Mouse (Mus musculus): Measurements from ENCODE around the gene Capn1. TPM values are rescaled to one million over a fixed set of nuclear protein-coding genes. Genes with fewer than 3 reads are reported as not detected.
"Not testable (repeated sequence)": the region's sequence is repeated elsewhere in the genome, so short reads cannot be mapped to it uniquely, and the experiment has no call there.

Capn1 gene
- polyA plus RNA-seq, 1 experiment from 2014 or later: 5.8 TPM

DNA sequence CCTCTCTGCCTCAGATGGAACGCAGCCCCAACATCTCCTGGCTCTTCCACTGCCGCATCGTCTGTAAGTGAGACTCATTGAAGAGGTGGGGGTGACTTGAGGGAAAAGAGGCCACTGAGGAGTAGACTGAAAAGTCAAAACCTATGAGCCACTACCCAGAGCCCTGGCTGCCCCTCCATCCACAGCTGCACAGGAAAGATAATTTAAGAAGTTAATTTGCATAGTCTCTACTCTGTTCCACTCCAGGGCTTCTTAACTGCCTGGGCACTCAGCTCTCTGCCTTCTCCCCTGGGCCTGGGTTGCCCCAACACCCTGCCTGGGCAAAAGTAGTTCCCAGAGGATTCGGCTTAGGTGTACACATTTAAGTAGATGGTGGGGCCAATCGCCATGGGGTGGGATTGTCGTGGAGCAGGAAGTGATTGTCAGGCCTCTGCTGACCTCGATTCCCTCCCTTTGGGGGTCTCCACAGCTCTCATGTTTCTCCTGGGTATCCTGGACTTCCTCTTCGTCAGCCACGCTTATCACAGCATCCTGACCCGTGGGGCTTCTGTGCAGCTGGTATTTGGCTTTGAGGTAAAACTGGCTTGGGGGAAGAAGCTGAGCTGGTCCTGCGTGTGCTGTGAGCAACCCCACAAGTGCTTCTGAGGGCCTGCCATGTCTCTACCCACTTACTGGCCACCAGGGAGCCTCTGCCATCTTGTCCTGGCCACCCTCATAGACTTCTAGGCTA lies 33.1 kb upstream of the Capn1 start:
- Histone ChIP-seq H3K4me2 (0 out of 2 replicates have a peak overlapping the region, but pooled peaks have one; percentile 98), H3K9me3 (no peaks in the 10 kb centered on the region), H3K9ac (no peak overlapping the region), H3K27me3 (no peaks in the 10 kb centered on the region), H3K4me1 (replicated peaks) (peaks cover 27% of the 10 kb centered on the region), H3K27ac (replicated peaks) (no peak overlapping the region), H3K4me3 (no peak overlapping the region), H3K36me3 (peaks cover 57% of the 10 kb centered on the region)
- no peak for ATAC-seq (ENCODE audit: low FRiP score, low read depth)
- 91% methylated on average over 11 of the region's 11 CpGs for WGBS

DNA sequence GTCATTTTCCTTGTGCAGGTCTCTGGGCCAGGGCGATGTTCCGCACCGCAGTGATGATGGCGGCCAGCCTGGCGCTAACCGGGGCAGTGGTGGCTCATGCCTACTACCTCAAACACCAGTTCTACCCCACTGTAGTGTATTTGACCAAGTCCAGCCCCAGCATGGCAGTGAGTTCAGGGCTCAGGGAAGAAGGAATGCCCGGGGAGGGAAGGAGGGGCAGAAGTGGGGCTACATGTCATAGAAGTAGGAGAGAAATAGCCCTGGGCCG lies 32.1 kb upstream of the Capn1 start:
- Histone ChIP-seq H3K9ac (peak overlapping the region; percentile 78), H3K9me3 (no peaks in the 10 kb centered on the region), H3K4me3 (peak overlapping the region; percentile 99), H3K27me3 (no peaks in the 10 kb centered on the region), H3K4me1 (replicated peaks) (peaks cover 27% of the 10 kb centered on the region), H3K27ac (replicated peaks) (no peak overlapping the region), H3K36me3 (peaks cover 46% of the 10 kb centered on the region), H3K4me2 (peak overlapping the region; percentile 98)
- ATAC-seq (ENCODE audit: low FRiP score, low read depth): no peak
- 86% methylated on average over 8 of the region's 8 CpGs for WGBS

DNA sequence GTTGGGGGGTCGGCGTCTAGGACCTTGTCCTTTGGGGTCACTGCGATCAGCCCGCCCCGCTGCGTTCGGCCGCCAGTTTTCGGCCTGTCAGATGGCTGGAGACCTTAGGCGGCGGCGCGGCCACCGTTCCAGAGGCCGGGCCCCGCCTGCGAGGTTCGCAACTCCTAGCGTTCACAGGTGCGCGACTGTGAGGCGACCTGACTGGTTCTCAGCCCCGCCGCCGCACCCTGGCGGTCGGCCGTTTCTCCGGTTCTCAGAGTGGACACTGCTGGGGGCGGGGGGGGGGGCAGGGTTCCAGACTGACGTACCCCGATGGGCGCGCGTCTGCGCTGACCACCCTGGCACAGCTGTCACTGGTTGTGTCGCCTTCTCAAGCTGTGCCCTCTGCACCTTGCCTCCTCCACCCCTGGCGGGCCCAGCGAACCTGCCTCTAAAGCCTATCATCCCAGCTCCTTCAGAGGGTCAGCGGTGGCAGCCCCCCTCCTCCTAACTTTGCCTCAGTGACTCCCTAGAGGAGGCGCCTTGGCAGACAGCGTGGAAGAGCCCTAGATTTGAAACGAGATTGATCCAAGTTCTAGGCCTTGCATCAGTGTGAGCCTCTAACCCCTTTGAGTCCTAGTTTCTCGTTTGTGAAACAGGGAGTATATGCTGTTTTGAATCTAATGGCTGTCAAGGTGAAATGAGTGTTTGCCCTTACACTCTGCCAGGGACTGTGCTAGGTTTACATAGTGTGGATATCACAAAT lies 31.6 kb upstream of the Capn1 start:
- Histone ChIP-seq H3K9ac (peak overlapping the region; percentile 78), H3K4me2 (peak overlapping the region; percentile 98), H3K27me3 (no peaks in the 10 kb centered on the region), H3K36me3 (peaks cover 41% of the 10 kb centered on the region), H3K4me3 (peak overlapping the region; percentile 99), H3K27ac (replicated peaks) (peak overlapping the region; percentile 99), H3K9me3 (no peaks in the 10 kb centered on the region), H3K4me1 (replicated peaks) (peaks cover 27% of the 10 kb centered on the region)
- ATAC-seq (ENCODE audit: low FRiP score, low read depth): peak; percentile 4; the same call in 1 of the 2 replicates
- 2% methylated on average over 38 of the region's 44 CpGs for WGBS

DNA sequence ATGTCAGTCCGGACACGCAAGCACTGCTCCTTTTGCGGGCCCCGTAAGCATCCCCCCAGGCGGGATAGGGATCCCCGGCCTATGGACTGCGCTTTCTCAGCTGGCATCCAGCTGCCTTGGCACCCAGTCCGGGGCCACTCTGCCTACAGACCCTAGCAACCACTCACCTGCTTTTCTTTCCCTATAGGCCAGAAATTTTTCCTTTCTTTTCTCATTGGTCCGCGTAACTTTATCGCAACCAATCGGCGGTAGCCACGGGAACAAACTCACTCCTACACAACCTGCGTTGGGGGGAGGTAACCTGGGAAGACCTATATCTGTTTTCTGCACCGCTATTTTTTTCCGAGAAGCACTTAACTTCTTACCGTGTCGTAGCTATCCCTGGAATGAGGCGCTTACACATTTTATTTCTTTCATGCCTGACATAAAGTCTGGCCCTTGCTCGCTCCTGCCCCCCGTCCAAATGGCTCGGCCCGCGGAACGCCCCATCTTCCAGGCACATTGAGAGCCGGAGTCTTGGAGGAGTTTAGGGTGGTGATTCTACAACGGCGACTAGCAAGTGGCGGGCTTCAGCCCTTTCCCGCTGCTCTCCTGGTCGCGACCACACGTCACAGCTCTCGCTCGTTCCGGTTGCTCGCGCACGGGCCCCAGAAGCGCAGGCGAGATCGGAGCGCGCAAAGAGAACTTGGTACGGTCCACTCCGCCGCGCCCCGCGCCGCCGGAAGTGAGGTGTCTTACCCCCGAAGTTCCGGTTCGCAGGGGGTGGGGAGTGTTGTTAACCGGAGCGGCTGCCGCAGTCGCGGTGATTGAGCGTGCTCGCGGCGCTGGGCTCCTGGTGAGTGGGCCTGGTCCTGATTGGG lies 30.8 kb upstream of the Capn1 start, which contains the start of gene Syvn1:
Syvn1 (plus strand) TSS at position 283 of the 860 bp plus-strand sequence.
- Histone ChIP-seq H3K9ac (peak within 1 kb of the TSS; percentile 78), H3K4me2 (peak within 1 kb of the TSS; percentile 98), H3K4me3 (peak within 1 kb of the TSS; percentile 99), H3K27me3 (no peaks in the 10 kb centered on the region), H3K27ac (replicated peaks) (peak within 1 kb of the TSS; percentile 99), H3K36me3 (peaks cover 33% of the 10 kb centered on the region), H3K4me1 (replicated peaks) (peaks cover 27% of the 10 kb centered on the region), H3K9me3 (no peaks in the 10 kb centered on the region)
- peak; percentile 93 for ATAC-seq (ENCODE audit: low FRiP score, low read depth)
- WGBS: under 1% methylated on average over 65 of the region's 65 CpGs

DNA sequence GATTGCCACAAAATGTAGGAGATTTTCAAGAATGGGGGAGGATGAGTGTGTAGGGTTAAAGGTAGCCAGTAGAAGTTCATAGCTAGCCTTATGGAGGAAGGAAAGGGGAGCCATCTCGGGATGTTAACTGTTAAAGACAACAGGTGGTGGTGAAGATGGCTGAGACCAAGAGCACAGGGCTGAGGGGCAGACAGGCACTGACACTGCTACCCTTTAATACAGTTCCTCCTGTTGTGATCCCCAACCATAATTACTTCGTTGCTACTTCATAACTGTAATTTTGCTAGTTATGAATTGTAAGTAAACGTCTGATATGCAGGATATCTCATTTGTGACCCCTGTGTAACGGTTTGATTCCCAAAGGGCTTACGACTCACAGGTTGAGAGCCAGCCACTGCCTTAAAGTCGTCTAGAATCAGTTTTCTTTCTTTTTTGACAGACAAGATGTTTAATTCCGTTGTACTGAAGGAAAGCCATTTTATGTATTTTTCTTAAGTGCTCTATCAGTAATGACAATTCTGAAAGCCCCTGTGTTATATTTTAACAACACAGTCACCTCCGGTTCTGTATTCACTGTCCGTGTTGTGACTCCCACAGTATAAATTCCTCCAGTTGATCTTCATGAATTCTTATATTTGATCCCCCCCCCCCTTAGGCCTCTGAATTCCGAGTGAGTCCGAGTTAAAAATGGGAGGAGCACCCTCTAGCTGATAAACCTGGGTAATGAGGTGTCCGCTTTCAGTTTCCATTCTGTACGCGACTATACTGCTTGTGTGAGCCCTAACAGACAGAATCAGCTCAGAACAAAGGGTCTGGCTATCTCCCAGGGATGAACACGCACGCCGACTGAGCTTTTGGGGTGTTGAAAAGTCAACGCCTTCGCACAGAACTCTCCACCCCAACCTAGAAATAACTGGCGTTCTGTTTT lies 29.9 kb upstream of the Capn1 start:
- no peaks in the 10 kb centered on the region for H3K9me3 ChIP-seq
- peak overlapping the region; percentile 99 for H3K27ac ChIP-seq (replicated peaks)
- H3K27me3 ChIP-seq: no peaks in the 10 kb centered on the region
- H3K9ac ChIP-seq: peak overlapping the region; percentile 75
- H3K4me1 ChIP-seq (replicated peaks): peaks cover 27% of the 10 kb centered on the region
- peak overlapping the region; percentile 99 for H3K4me3 ChIP-seq
- H3K4me2 ChIP-seq: peak overlapping the region; percentile 98
- ATAC-seq (ENCODE audit: low FRiP score, low read depth): peak; percentile 58
- peaks cover 24% of the 10 kb centered on the region for H3K36me3 ChIP-seq
- WGBS: 17% methylated on average over 20 of the region's 20 CpGs

DNA sequence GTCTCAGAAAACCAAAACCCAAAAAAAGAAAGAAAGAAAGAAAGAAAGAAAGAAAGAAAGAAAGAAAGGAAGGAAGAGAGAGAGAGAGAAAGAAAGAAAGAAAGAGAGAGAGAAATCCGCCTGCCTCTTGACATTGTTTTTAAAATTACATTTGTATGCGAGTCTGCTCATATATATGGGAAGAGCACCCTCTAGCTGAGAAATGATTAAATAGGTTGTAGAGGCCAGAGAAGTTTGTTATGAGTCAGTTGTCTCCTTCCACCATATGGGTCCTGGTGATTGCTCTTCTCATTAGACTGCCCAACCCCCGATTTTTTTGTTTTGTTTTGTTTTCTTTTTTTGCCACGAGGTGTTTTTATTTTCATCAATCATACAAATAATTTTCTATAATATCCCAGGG lies 28.4 kb upstream of the Capn1 start:
- not testable (repeated sequence) for H3K4me3 ChIP-seq; H3K36me3 ChIP-seq; H3K4me2 ChIP-seq; ATAC-seq (ENCODE audit: low FRiP score, low read depth); H3K27me3 ChIP-seq; H3K27ac ChIP-seq (replicated peaks); H3K9me3 ChIP-seq; H3K9ac ChIP-seq
- peaks cover 27% of the 10 kb centered on the region for H3K4me1 ChIP-seq (replicated peaks)
- 63% methylated on average over 4 of the region's 4 CpGs for WGBS

DNA sequence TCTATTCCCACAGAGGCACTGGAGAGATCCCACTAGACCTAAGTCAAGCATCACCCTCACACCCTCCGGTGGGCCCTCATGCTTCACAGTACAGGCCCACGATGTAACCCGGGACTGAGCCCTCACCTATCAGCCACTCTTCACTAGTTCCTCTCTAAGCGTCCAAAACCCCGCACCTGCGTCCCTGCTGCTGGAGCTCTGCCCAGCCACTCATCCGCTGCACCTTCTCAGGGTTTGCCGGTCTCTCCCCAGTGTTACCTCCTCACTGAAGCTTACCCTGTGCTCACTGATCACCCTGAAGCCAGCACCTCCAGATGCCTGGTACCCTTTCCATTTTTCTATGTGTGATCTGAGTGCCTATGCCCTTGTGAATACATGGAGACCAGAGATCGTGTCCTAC lies 26.6 kb upstream of the Capn1 start:
- no peak overlapping the region for H3K27ac ChIP-seq (replicated peaks)
- peaks cover 11% of the 10 kb centered on the region for H3K4me1 ChIP-seq (replicated peaks)
- H3K9me3 ChIP-seq: no peaks in the 10 kb centered on the region
- no peak overlapping the region for H3K4me3 ChIP-seq
- 74% methylated on average over 9 of the region's 9 CpGs for WGBS
- no peaks in the 10 kb centered on the region for H3K27me3 ChIP-seq
- H3K4me2 ChIP-seq: no peak overlapping the region
- no peak overlapping the region for H3K9ac ChIP-seq
- no peaks in the 10 kb centered on the region for H3K36me3 ChIP-seq
- ATAC-seq (ENCODE audit: low FRiP score, low read depth): no peak

DNA sequence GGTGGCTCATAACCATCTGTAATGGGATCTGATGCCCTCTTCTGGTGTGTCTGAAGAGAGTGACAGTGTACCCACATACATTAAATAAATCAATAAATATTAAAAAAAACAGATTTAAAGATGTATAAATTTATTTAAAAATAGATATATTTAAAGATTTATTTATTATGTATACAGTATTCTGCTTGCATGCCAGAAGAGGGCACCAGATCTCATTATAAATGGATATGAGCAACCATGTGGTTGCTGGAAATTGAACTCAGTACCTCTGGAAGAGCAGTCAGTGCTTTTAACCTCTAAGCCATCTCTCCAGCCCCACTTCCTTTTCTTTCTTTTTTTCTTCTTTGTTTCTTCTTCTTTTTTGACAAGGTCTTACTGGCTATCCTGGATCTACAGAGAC lies 24.3 kb upstream of the Capn1 start:
- no peak overlapping the region for H3K27ac ChIP-seq (replicated peaks)
- H3K27me3 ChIP-seq: no peaks in the 10 kb centered on the region
- peaks cover 4% of the 10 kb centered on the region for H3K4me1 ChIP-seq (replicated peaks)
- no peaks in the 10 kb centered on the region for H3K36me3 ChIP-seq
- no peak for ATAC-seq (ENCODE audit: low FRiP score, low read depth)
- no peaks in the 10 kb centered on the region for H3K9me3 ChIP-seq
- H3K9ac ChIP-seq: no peak overlapping the region
- H3K4me2 ChIP-seq: no peak overlapping the region
- H3K4me3 ChIP-seq: no peak overlapping the region

DNA sequence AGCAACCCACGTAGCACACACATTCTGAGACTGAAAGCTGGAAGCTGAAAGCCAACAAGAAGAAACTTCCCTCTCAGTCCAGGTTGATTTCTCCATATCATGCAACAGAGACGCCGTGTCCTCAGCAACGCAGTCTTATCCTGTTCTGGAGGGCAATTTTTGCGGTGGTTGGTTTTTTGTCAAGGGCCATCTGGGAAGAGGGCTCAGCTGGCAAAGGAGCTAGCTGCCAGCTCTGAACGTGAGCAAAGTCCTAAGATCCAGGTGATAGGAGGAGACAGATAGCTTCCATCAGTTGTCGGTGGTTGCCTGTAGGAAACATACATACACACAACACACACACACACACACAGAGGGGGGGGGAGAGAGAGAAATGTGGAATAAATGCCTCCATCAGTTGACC lies 22.6 kb upstream of the Capn1 start:
- Histone ChIP-seq H3K36me3 (no peaks in the 10 kb centered on the region), H3K4me1 (replicated peaks) (no peaks in the 10 kb centered on the region), H3K4me3 (no peak overlapping the region), H3K4me2 (no peak overlapping the region), H3K27me3 (no peaks in the 10 kb centered on the region), H3K27ac (replicated peaks) (no peak overlapping the region), H3K9me3 (no peaks in the 10 kb centered on the region), H3K9ac (no peak overlapping the region)
- ATAC-seq (ENCODE audit: low FRiP score, low read depth): no peak
- WGBS: 84% methylated on average over 7 of the region's 7 CpGs

DNA sequence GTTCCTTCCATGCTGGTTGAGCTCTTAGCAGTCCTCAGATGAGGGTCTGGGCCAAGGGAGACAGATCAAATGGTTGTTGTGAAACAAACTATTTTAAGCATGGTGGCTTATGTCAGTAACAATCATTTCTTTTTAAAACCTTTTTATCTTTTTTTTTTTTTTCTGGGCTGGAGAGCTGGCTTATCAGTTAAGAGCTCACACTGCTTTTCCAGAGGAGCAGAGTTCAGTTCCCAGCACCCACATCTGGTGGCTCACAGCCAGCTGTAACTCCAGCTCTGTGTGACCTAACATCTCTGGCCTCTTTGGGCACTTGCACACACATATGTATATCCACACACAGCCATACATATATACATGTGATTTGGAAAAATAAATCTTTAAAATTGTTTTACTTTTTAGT lies 22.0 kb upstream of the Capn1 start:
- Histone ChIP-seq H3K4me3 (no peak overlapping the region), H3K27ac (replicated peaks) (no peak overlapping the region), H3K4me1 (replicated peaks) (no peaks in the 10 kb centered on the region), H3K27me3 (no peaks in the 10 kb centered on the region), H3K9ac (no peak overlapping the region), H3K4me2 (no peak overlapping the region), H3K9me3 (no peaks in the 10 kb centered on the region), H3K36me3 (no peaks in the 10 kb centered on the region)
- no peak for ATAC-seq (ENCODE audit: low FRiP score, low read depth)

DNA sequence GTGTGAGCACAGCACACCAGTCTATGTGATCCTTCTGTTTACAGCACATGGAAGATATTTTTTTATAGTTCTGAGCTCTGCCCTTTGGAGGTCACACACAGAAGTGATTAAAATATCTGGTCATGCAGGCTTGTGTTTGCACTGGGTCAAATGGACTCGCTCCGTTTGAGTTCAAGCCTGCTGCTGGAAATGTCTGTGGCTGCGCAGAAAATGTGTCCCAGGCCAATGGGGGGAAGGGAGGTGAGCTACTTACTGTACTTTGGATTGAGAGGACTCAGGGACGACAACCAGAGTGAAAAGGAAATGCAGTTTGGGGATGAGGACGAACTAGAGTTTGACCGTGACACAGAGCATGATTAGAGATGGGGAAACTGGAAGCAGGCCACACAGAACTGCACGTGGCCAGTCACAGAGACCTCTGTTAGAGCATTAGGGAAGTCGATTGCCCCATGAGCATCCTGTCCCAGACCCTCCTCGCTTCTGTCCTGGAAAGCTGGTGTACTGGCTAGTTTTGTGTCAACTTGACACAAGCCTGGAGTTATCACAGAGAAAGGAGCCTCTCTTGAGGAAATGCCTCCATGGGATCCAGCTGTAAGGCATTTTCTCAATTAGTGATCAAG lies 20.4 kb upstream of the Capn1 start:
- no peak for ATAC-seq (ENCODE audit: low FRiP score, low read depth)
- Histone ChIP-seq H3K4me3 (no peak overlapping the region), H3K27ac (replicated peaks) (no peak overlapping the region), H3K27me3 (no peaks in the 10 kb centered on the region), H3K4me1 (replicated peaks) (no peaks in the 10 kb centered on the region), H3K9me3 (no peaks in the 10 kb centered on the region), H3K4me2 (no peak overlapping the region), H3K9ac (no peak overlapping the region), H3K36me3 (no peaks in the 10 kb centered on the region)
- WGBS: 80% methylated on average over 9 of the region's 9 CpGs
